Mouse (Mus musculus) megakaryocyte progenitor cell, adult 5-6 weeks (primary cell): ENCODE measurements around the gene Tspear. TPM values are rescaled to one million over a fixed set of nuclear protein-coding genes. Genes with fewer than 3 reads are reported as not detected.

Source experiments
- ATAC-seq: replicated peaks from 2 replicates; pipeline ENCODE4 v1.8.0; 2016; ENCODE audit warnings: mild to moderate bottlenecking, moderate TSS enrichment, inconsistent platforms; ENCODE audit not compliant: poor library complexity
- total RNA-seq, 2 experiments: library from RNA; stranded (forward) in 1 of 2; stranded (reverse) in 1 of 2; fragments of 157-497, 149-512 nt in 1 of 2; fragments of 200-1000 nt in 1 of 2; gene quantifications; 2 replicates each; pipeline versions ENCODE4 v1.2.3 to v1.2.4; 2015 to 2017

Tspear gene
- total RNA-seq, 2 experiments from 2014 or later, result 0.96 TPM; not detected in 1

DNA sequence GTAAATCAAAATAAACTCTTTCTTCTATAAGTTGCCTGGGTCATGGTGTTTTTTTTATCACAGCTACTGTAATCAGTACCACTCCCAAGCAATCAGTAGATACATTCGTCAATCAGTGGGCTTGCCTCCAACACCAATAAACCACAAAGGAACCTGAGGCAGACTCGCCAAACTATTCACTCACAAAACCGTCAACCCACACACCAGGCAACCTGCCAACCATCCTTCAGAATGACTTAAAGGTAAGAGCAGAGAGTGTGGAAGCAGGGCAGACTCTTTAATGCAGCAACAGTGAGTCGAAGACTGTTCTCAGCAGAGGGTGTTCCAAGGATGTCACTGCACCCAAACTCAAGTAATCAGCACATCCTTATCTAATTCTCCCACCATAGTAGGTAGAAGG, 236.3 kb downstream of the Tspear start:
- ATAC-seq, result no peak

DNA sequence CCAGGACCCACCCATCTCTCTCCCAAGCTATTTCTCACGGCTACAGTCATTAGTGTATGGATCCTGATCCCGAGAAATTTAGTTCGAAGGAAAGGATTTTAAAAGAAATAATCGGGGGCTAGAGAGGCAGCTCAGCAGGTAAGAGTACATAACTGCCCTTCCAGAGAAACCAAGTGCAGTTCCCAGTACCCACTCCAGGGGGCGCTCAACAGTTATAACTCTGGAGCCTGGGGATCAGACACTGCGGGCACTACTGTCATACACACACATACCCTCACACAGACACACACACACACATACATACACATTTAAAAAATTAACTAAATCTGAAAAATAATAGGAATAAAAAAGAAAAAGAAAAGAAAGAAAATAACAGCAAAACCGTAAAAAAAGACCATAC, 239.8 kb downstream of the Tspear start:
- ATAC-seq, result peak; percentile 93

DNA sequence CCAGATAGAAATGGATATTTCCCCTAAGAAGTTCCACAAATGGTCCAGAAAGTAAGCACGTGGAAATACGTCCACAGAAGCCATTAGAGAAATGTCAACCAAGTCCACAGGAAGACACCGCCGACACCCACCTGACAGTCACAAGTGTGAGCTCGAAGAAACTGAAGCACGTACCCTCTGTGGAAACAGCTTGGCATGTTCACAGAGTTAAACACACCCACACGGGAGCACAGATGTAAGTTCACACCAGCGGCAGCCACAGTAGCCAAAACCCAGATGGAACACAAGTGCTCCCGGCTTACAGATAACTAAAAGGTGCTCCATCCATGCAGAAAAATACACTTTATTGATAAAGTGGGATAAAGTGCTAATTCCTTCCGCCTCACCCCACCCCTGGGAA, 241.0 kb downstream of the Tspear start:
- ATAC-seq, result no peak

Other genes with a start within 250 kb of the Tspear start
- gene Fam207a, start 170.8 kb upstream of the Tspear start, total RNA-seq (2015), result 9.1 and 9.9 TPM in 2 replicates
- gene Fam207a, start 170.8 kb upstream of the Tspear start, total RNA-seq (2017), result 28.8 and 38.1 TPM in 2 replicates
- 37.2 and 37.9 TPM in 2 replicates for gene Itgb2, start 156.3 kb upstream of the Tspear start, total RNA-seq (2015)
- gene Itgb2, start 156.3 kb upstream of the Tspear start, total RNA-seq (2017), result 35.1 and 42.0 TPM in 2 replicates
- gene Pttg1ip, start 104.8 kb upstream of the Tspear start, total RNA-seq (2015), result 54.1 and 60.0 TPM in 2 replicates
- gene Pttg1ip, start 104.8 kb upstream of the Tspear start, total RNA-seq (2017), result 31.8 and 37.6 TPM in 2 replicates
- gene Sumo3, start 80.5 kb upstream of the Tspear start, total RNA-seq (2015), result 34.5 and 38.8 TPM in 2 replicates
- 187 and 212 TPM in 2 replicates for gene Sumo3, start 80.5 kb upstream of the Tspear start, total RNA-seq (2017)
- not detected in 2 replicates for gene Gm49325, start 80.4 kb upstream of the Tspear start, total RNA-seq (2015)
- 1.1 TPM in 1 of 2 replicates, not detected in the other for gene Gm49325, start 80.4 kb upstream of the Tspear start, total RNA-seq (2017)
- 22.8 and 25.1 TPM in 2 replicates for gene Ube2g2, start 64.3 kb upstream of the Tspear start, total RNA-seq (2015)
- gene Ube2g2, start 64.3 kb upstream of the Tspear start, total RNA-seq (2017), result 30.4 and 34.2 TPM in 2 replicates
- gene Gm19402, start 4.2 kb downstream of the Tspear start, total RNA-seq (2015), result not detected in 2 replicates
- gene Gm19402, start 4.2 kb downstream of the Tspear start, total RNA-seq (2017), result not detected in 2 replicates
- not detected in 2 replicates for gene Gm9508, start 10.7 kb downstream of the Tspear start, total RNA-seq (2015)
- gene Gm9508, start 10.7 kb downstream of the Tspear start, total RNA-seq (2017), result not detected in 2 replicates
- gene Gm10272, start 20.1 kb downstream of the Tspear start, total RNA-seq (2015), result not detected in 2 replicates
- not detected in 2 replicates for gene Gm10272, start 20.1 kb downstream of the Tspear start, total RNA-seq (2017)
- gene Gm10024, start 24.9 kb downstream of the Tspear start, total RNA-seq (2015), result not detected in 2 replicates
- gene Gm10024, start 24.9 kb downstream of the Tspear start, total RNA-seq (2017), result not detected in 2 replicates
- not detected in 2 replicates for gene Gm10142, start 29.2 kb downstream of the Tspear start, total RNA-seq (2015)
- gene Gm10142, start 29.2 kb downstream of the Tspear start, total RNA-seq (2017), result not detected in 2 replicates
- gene Krtap12-1, start 34.0 kb downstream of the Tspear start, total RNA-seq (2015), result not detected in 2 replicates
- not detected in 2 replicates for gene Krtap12-1, start 34.0 kb downstream of the Tspear start, total RNA-seq (2017)
- gene Gm10100, start 39.9 kb downstream of the Tspear start, total RNA-seq (2015), result not detected in 2 replicates
- not detected in 2 replicates for gene Gm10100, start 39.9 kb downstream of the Tspear start, total RNA-seq (2017)
- gene Gm18596, start 56.1 kb downstream of the Tspear start, total RNA-seq (2015), result not detected in 2 replicates
- gene Gm18596, start 56.1 kb downstream of the Tspear start, total RNA-seq (2017), result not detected in 2 replicates
- gene Gm9736, start 64.8 kb downstream of the Tspear start, total RNA-seq (2015), result not detected in 2 replicates
- gene Gm9736, start 64.8 kb downstream of the Tspear start, total RNA-seq (2017), result not detected in 2 replicates
- gene Gm3233, start 73.1 kb downstream of the Tspear start, total RNA-seq (2015), result not detected in 2 replicates
- not detected in 2 replicates for gene Gm3233, start 73.1 kb downstream of the Tspear start, total RNA-seq (2017)
- gene Gm3238, start 84.8 kb downstream of the Tspear start, total RNA-seq (2015), result not detected in 2 replicates
- not detected in 2 replicates for gene Gm3238, start 84.8 kb downstream of the Tspear start, total RNA-seq (2017)
- not detected in 2 replicates for gene Gm7138, start 90.4 kb downstream of the Tspear start, total RNA-seq (2015)
- gene Gm7138, start 90.4 kb downstream of the Tspear start, total RNA-seq (2017), result not detected in 2 replicates
- not detected in 2 replicates for gene Gm3250, start 96.0 kb downstream of the Tspear start, total RNA-seq (2015)
- gene Gm3250, start 96.0 kb downstream of the Tspear start, total RNA-seq (2017), result not detected in 2 replicates
- not detected in 2 replicates for gene Gm7137, start 101.6 kb downstream of the Tspear start, total RNA-seq (2015)
- not detected in 2 replicates for gene Gm7137, start 101.6 kb downstream of the Tspear start, total RNA-seq (2017)
- not detected in 2 replicates for gene Gm9639, start 108.5 kb downstream of the Tspear start, total RNA-seq (2015)
- not detected in 2 replicates for gene Gm9639, start 108.5 kb downstream of the Tspear start, total RNA-seq (2017)
- gene Gm19668, start 112.6 kb downstream of the Tspear start, total RNA-seq (2015), result not detected in 2 replicates
- gene Gm19668, start 112.6 kb downstream of the Tspear start, total RNA-seq (2017), result not detected in 2 replicates
- gene Gm9507, start 125.3 kb downstream of the Tspear start, total RNA-seq (2015), result not detected in 2 replicates
- not detected in 2 replicates for gene Gm9507, start 125.3 kb downstream of the Tspear start, total RNA-seq (2017)
- gene Gm2696, start 128.1 kb downstream of the Tspear start, total RNA-seq (2015), result not detected in 2 replicates
- not detected in 2 replicates for gene Gm2696, start 128.1 kb downstream of the Tspear start, total RNA-seq (2017)
- not detected in 2 replicates for gene Krtap10-4, start 140.5 kb downstream of the Tspear start, total RNA-seq (2015)
- not detected in 2 replicates for gene Krtap10-4, start 140.5 kb downstream of the Tspear start, total RNA-seq (2017)
- gene Krtap10-10, start 149.4 kb downstream of the Tspear start, total RNA-seq (2015), result not detected in 2 replicates
- gene Krtap10-10, start 149.4 kb downstream of the Tspear start, total RNA-seq (2017), result not detected in 2 replicates
- gene Gm36176, start 160.2 kb downstream of the Tspear start, total RNA-seq (2015), result not detected in 2 replicates
- gene Gm36176, start 160.2 kb downstream of the Tspear start, total RNA-seq (2017), result not detected in 2 replicates
- not detected in 2 replicates for gene Gm10318, start 166.3 kb downstream of the Tspear start, total RNA-seq (2015)
- gene Gm10318, start 166.3 kb downstream of the Tspear start, total RNA-seq (2017), result not detected in 2 replicates
- gene Gm3285, start 175.4 kb downstream of the Tspear start, total RNA-seq (2015), result not detected in 2 replicates
- gene Gm3285, start 175.4 kb downstream of the Tspear start, total RNA-seq (2017), result not detected in 2 replicates
- 0.12 TPM in 1 of 2 replicates, not detected in the other for gene Lrrc3, start 216.0 kb downstream of the Tspear start, total RNA-seq (2015)
- not detected in 2 replicates for gene Lrrc3, start 216.0 kb downstream of the Tspear start, total RNA-seq (2017)